14 mouse cellular contexts compared by ENCODE assay signal in the genomic region with DNA sequence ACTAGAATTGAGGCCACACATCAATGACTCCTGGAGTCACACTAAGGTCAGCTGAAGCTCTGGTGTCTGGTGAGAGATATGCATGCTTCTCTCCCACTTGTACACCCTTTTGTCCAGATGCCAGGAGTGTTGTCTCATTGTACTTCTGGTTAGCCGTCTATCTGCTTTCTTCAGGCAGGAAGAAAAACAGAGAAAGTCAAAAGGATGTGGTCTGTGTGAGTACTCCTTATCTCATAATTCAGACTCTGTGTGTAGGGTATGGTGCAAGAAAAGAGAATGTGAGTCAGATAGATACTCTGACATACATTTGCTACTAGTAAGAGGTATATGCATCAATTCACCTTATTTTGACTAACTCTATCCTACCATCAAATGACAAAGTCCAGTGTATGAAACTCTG.
A peak's percentile ranks its signal among the peaks of the same experiment; 100 is the strongest.
DNase-seq lines count a peak whose midpoint lies in the region; ATAC-seq and TF ChIP-seq lines count a peak whose summit lies in the region.
"Had no signal": no experiment of that assay in that cellular context is flagged by ENCODE, and none has a peak within 500 bp of the region (broad histone marks: within the 10 kb centered on the region; RNA-seq: fewer than 3 reads in every experiment).

No protein-coding gene starts in this region.

- no peaks in the 10 kb centered on the region for H3K27me3 ChIP-seq in myocyte (ENCODE audit: control insufficient read depth, insufficient read depth, insufficient read length)
- H3K27me3 ChIP-seq: midbrain, embryonic 13.5 days had no signal

- no peak for TF ChIP-seq POLR2A in myocyte (IDR thresholded peaks at IDR 0.05; ENCODE audit: insufficient read length, low read depth)

- no peaks in the 10 kb centered on the region for H3K36me3 ChIP-seq in myocyte (ENCODE audit: control insufficient read depth, insufficient read depth)
- H3K36me3 ChIP-seq: midbrain, embryonic 13.5 days had no signal

- H3K4me3 ChIP-seq in myocyte, result no peak overlapping the region
- H3K4me3 ChIP-seq: erythroblast, embryonic 14.5 days; midbrain, embryonic 13.5 days had no signal

- H3K4me2 ChIP-seq in myocyte (ENCODE audit: low read depth), result peak overlapping the region; percentile 1
- H3K4me2 ChIP-seq: midbrain, embryonic 13.5 days had no signal

- no peak for ATAC-seq in frontal cortex, adult (ENCODE audit: low TSS enrichment)
- ATAC-seq: intestine, embryonic 16.5 days; midbrain, embryonic 13.5 days had no signal

- H3K79me2 ChIP-seq in myocyte (ENCODE audit: control insufficient read depth, insufficient read depth), result no peaks in the 10 kb centered on the region

- peak; percentile 7 for DNase-seq in lung, postnatal 25 days (ENCODE audit: low spot score)
- DNase-seq in lung, postnatal 14 days, result no peak
- peak; percentile 53 for DNase-seq in c-Kit-positive CD71-negative TER-119-negative erythroid progenitor cells, embryonic 14.5 days (ENCODE audit: low read depth)
- DNase-seq in liver, result peak; percentile 13
- DNase-seq in left cerebral cortex, adult 18-20 months (ENCODE audit: low spot score in 2 of 2), result no peak
- DNase-seq in heart, postnatal 10 days, result no peak
- DNase-seq: adrenal gland, postnatal 36 days; cerebellum, adult 18-20 months; gastrocnemius, postnatal 36 days had no signal

- intact Hi-C loops in heart, postnatal 10 days (cut with DNase I), result loop anchor here (5.0 kb wide), 2 partner anchors 83 to 87 kb away; no protein-coding TSS in a partner anchor

- H3ac ChIP-seq in myocyte (ENCODE audit: control insufficient read depth, insufficient read length), result no peak overlapping the region

TF ChIP-seq in myocyte, 11 proteins besides CTCF, POLR2A, EP300 and RAD21:
- TF ChIP-seq POLR2AphosphoS2 (IDR thresholded peaks at IDR 0.05; ENCODE audit: insufficient read length, low read depth) (no peak), CEBPB (IDR thresholded peaks at IDR 0.05; ENCODE audit: insufficient read depth, poor library complexity, severe bottlenecking) (peak; percentile 47; the same call in 1 of the 2 replicates)

Comparison
In these comparisons a context has a peak if more than half of its experiments do, and no peak if none do; other contexts are left out.
1. DNase-seq: peak in lung, postnatal 25 days (single experiment), c-Kit-positive CD71-negative TER-119-negative erythroid progenitor cells, embryonic 14.5 days (single experiment) and liver (single experiment); none in lung, postnatal 14 days (single experiment), left cerebral cortex, adult 18-20 months (0 of 2) and heart, postnatal 10 days (0 of 2).